13 mouse cellular contexts compared by ENCODE assay signal in genomic region chr8:103270815-103271553, GRCm38 (mm10).
A peak's percentile ranks its signal among the peaks of the same experiment; 100 is the strongest.
DNase-seq lines count a peak whose midpoint lies in the region; ATAC-seq lines count a peak whose summit lies in the region.
"Had no signal": no experiment of that assay in that cellular context is flagged by ENCODE, and none has a peak within 500 bp of the region (broad histone marks: within the 10 kb centered on the region; RNA-seq: fewer than 3 reads in every experiment).

No protein-coding gene starts in this region.

- WGBS in lung, embryonic 16.5 days = 51% methylated on average over 9 of the region's 9 CpGs
- 23% methylated on average over 9 of the region's 9 CpGs for WGBS in embryonic facial prominence, embryonic 12.5 days
- 26% methylated on average over 9 of the region's 9 CpGs for WGBS in neural tube, embryonic 15.5 days

- peaks cover 3% of the 10 kb centered on the region; the same call in 1 of the 2 replicates for H3K4me1 ChIP-seq in lung, embryonic 16.5 days (replicated peaks; ENCODE audit: control insufficient read depth, insufficient read depth, low read length)
- peaks cover 28% of the 10 kb centered on the region for H3K4me1 ChIP-seq in embryonic facial prominence, embryonic 12.5 days
- peaks cover 11% of the 10 kb centered on the region for H3K4me1 ChIP-seq in neural tube, embryonic 15.5 days

- no peaks in the 10 kb centered on the region for H3K9me3 ChIP-seq in lung, embryonic 16.5 days (ENCODE audit: control insufficient read depth, low read length)
- H3K9me3 ChIP-seq in embryonic facial prominence, embryonic 12.5 days = no peaks in the 10 kb centered on the region
- H3K9me3 ChIP-seq in neural tube, embryonic 15.5 days (replicated peaks) = no peaks in the 10 kb centered on the region
- H3K9me3 ChIP-seq: heart, embryonic 13.5 days had no signal

- no peak for DNase-seq in lung, postnatal 10 days
- peak; percentile 54 for DNase-seq in hindlimb bud, embryonic 11.5 days (ENCODE audit: extremely low spot score, low read depth, low spot score)
- no peak for DNase-seq in urinary bladder, adult 2 months (ENCODE audit: low spot score)
- DNase-seq in adrenal gland, adult 8-10 months = no peak
- DNase-seq: cerebellum, adult 11 months; kidney, adult 8-10 months; thymus, postnatal 36 days had no signal

- H3K4me3 ChIP-seq in lung, embryonic 16.5 days (ENCODE audit: low read length) = no peak overlapping the region
- H3K4me3 ChIP-seq in embryonic facial prominence, embryonic 12.5 days = no peak overlapping the region
- H3K4me3 ChIP-seq in neural tube, embryonic 15.5 days (replicated peaks) = no peak overlapping the region
- H3K4me3 ChIP-seq: heart, embryonic 13.5 days had no signal

- H3K4me2 ChIP-seq in lung, embryonic 16.5 days (ENCODE audit: low read depth, low read length) = no peak overlapping the region
- H3K4me2 ChIP-seq in embryonic facial prominence, embryonic 12.5 days (replicated peaks) = no peak overlapping the region
- no peak overlapping the region for H3K4me2 ChIP-seq in neural tube, embryonic 15.5 days
- H3K4me2 ChIP-seq: heart, embryonic 13.5 days had no signal

- H3K9ac ChIP-seq in lung, embryonic 16.5 days (ENCODE audit: low read length) = no peak overlapping the region
- H3K9ac ChIP-seq in embryonic facial prominence, embryonic 12.5 days = no peak overlapping the region
- H3K9ac ChIP-seq in neural tube, embryonic 15.5 days (replicated peaks) = no peak overlapping the region
- H3K9ac ChIP-seq: heart, embryonic 13.5 days had no signal

- H3K27me3 ChIP-seq in lung, embryonic 16.5 days (ENCODE audit: control insufficient read depth, insufficient read depth, low read depth, low read length) = no peaks in the 10 kb centered on the region
- H3K27me3 ChIP-seq in embryonic facial prominence, embryonic 12.5 days = no peaks in the 10 kb centered on the region
- no peaks in the 10 kb centered on the region for H3K27me3 ChIP-seq in neural tube, embryonic 15.5 days (replicated peaks)
- H3K27me3 ChIP-seq: heart, embryonic 13.5 days had no signal

- ATAC-seq in lung, embryonic 16.5 days (ENCODE audit: low read depth) = peak; percentile 37
- peak; percentile 78 for ATAC-seq in embryonic facial prominence, embryonic 12.5 days (ENCODE audit: insufficient number of reproducible peaks, insufficient read depth, low FRiP score, low TSS enrichment)
- ATAC-seq in neural tube, embryonic 15.5 days (ENCODE audit: low FRiP score) = no peak
- ATAC-seq in megakaryocyte progenitor cell, adult 5-6 weeks (replicated peaks; ENCODE audit: poor library complexity) = no peak
- ATAC-seq: lung, postnatal 0 days had no signal

- H3K27ac ChIP-seq in lung, embryonic 16.5 days (ENCODE audit: low read length) = 0 out of 2 replicates have a peak overlapping the region, but pooled peaks have one; percentile 3
- peak overlapping the region; percentile 83 for H3K27ac ChIP-seq in embryonic facial prominence, embryonic 12.5 days
- peak overlapping the region; percentile 45 for H3K27ac ChIP-seq in neural tube, embryonic 15.5 days (replicated peaks)
- H3K27ac ChIP-seq: heart, embryonic 13.5 days had no signal

- H3K36me3 ChIP-seq in lung, embryonic 16.5 days (ENCODE audit: control insufficient read depth, insufficient read depth, low read length) = no peaks in the 10 kb centered on the region
- no peaks in the 10 kb centered on the region for H3K36me3 ChIP-seq in embryonic facial prominence, embryonic 12.5 days
- H3K36me3 ChIP-seq in neural tube, embryonic 15.5 days = no peaks in the 10 kb centered on the region
- H3K36me3 ChIP-seq: heart, embryonic 13.5 days had no signal

Comparison
In these comparisons a context has a peak if more than half of its experiments do, and no peak if none do; other contexts are left out.
1. ATAC-seq: peak in lung, embryonic 16.5 days (single experiment) and embryonic facial prominence, embryonic 12.5 days (single experiment); none in neural tube, embryonic 15.5 days (single experiment) and megakaryocyte progenitor cell, adult 5-6 weeks (single experiment).
2. H3K27ac ChIP-seq: peak in every context shown above with its lines; median percentile 83 in embryonic facial prominence, embryonic 12.5 days; 45 in neural tube, embryonic 15.5 days; 3 in lung, embryonic 16.5 days.